Mouse (Mus musculus) spleen, embryonic (tissue): Measurements from ENCODE around the gene Nf2.

Experiments
- CTCF ChIA-PET: fragments of 350-600 bp; sonication (Branson Sonifier 250); formaldehyde crosslinking; loops from one replicate; lab custom pipeline; 2022; lab: Charles Lee

Nf2 gene

GRCm38 (mm10) chr11:4840942-4841526 is 8.3 kb downstream of the Nf2 start:
- CTCF ChIA-PET = no interaction called here

GRCm38 (mm10) chr11:4838235-4838634 is 11.1 kb downstream of the Nf2 start:
- CTCF ChIA-PET = interaction anchor here (0.6 kb wide), 1 partner anchor 858 kb away, joined by 5 read pairs; no protein-coding TSS in a partner anchor

- CTCF ChIA-PET = no interaction called here
Measured at GRCm38 (mm10) chr11:4837342-4837741, 12.0 kb downstream of the Nf2 start.

- CTCF ChIA-PET = interaction anchor here (0.6 to 0.7 kb wide), 2 partner anchors 41 to 145 kb away, joined by 3 to 6 read pairs; no protein-coding TSS in a partner anchor
Measured at GRCm38 (mm10) chr11:4836755-4837154, 12.6 kb downstream of the Nf2 start.

- CTCF ChIA-PET = no interaction called here
Measured at GRCm38 (mm10) chr11:4835436-4835835, 13.9 kb downstream of the Nf2 start.

GRCm38 (mm10) chr11:4833295-4833939 is 15.9 kb downstream of the Nf2 start:
- CTCF ChIA-PET = interaction anchor here (0.6 to 0.7 kb wide), 2 partner anchors 170 to 253 kb away, joined by 5 to 13 read pairs; no protein-coding TSS in a partner anchor

GRCm38 (mm10) chr11:4831066-4831465 is 18.3 kb downstream of the Nf2 start:
- CTCF ChIA-PET = no interaction called here

GRCm38 (mm10) chr11:4827916-4828315 is 21.4 kb downstream of the Nf2 start:
- CTCF ChIA-PET = no interaction called here

GRCm38 (mm10) chr11:4827340-4827739 is 22.0 kb downstream of the Nf2 start:
- CTCF ChIA-PET = no interaction called here

GRCm38 (mm10) chr11:4826152-4826778 is 23.1 kb downstream of the Nf2 start:
- CTCF ChIA-PET = no interaction called here

- CTCF ChIA-PET = no interaction called here
Measured at GRCm38 (mm10) chr11:4823655-4824312, 25.6 kb downstream of the Nf2 start.

GRCm38 (mm10) chr11:4822446-4822842 is 26.9 kb downstream of the Nf2 start:
- CTCF ChIA-PET = interaction anchor here (0.6 kb wide), 1 partner anchor 687 kb away, joined by 3 read pairs; the partner anchor contains the start of gene Rnf215

GRCm38 (mm10) chr11:4821492-4822445 is 27.6 kb downstream of the Nf2 start:
- CTCF ChIA-PET = interaction anchor here (0.6 to 0.7 kb wide), 2 partner anchors 10 to 687 kb away, joined by 3 read pairs; partner anchors contain the start of gene Rnf215

GRCm38 (mm10) chr11:4814507-4815450 is 34.6 kb downstream of the Nf2 start:
- CTCF ChIA-PET = no interaction called here

- CTCF ChIA-PET = no interaction called here
Measured at GRCm38 (mm10) chr11:4808311-4808710, 41.0 kb downstream of the Nf2 start.

GRCm38 (mm10) chr11:4806031-4806715 is 43.2 kb downstream of the Nf2 start:
- CTCF ChIA-PET = no interaction called here

GRCm38 (mm10) chr11:4804921-4805562 is 44.3 kb downstream of the Nf2 start:
- CTCF ChIA-PET = no interaction called here

GRCm38 (mm10) chr11:4803951-4804350 is 45.4 kb downstream of the Nf2 start:
- CTCF ChIA-PET = interaction anchor here (0.7 kb wide), 1 partner anchor 22 kb away, joined by 3 read pairs; no protein-coding TSS in a partner anchor

- CTCF ChIA-PET = no interaction called here
Measured at GRCm38 (mm10) chr11:4803426-4803825, 45.9 kb downstream of the Nf2 start.
